Mouse (Mus musculus): ENCODE measurements at regions not wholly inside any gene's neighbourhood (a gene's known extent, or its start where the extent isn't known, plus 50 kb on each side); places are given as distances from the start of the nearest gene placed in this dataset.

- CTCF ChIA-PET, result no interaction called here
Observed at GRCm38 (mm10) chr14:115004733-115005405, 87.1 kb upstream of the Gpc5 start.

- CTCF ChIA-PET, result no interaction called here
Observed at GRCm38 (mm10) chr14:115010877-115011276, 81.1 kb upstream of the Gpc5 start.

DNA sequence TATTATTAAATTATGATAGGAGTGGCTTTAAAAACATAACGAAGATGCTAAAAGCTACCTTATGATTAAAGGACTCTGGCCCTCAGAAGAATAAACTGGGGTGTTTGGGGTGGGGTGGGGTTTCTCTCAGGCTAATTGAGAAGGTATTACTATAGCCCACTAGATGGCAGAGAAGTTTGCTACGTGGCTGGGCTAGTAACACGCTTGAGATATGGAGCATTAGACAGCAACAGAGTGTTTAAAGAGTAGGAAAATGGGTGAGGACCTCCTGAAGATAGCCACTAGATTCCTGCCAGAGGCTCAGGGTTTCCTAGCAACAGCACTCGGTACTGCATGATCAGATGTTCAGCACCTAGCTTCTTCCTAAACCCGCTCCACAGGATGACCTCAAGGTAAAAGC, 76.7 kb upstream of the Gpc5 start:
- CTCF ChIA-PET, result no interaction called here

DNA sequence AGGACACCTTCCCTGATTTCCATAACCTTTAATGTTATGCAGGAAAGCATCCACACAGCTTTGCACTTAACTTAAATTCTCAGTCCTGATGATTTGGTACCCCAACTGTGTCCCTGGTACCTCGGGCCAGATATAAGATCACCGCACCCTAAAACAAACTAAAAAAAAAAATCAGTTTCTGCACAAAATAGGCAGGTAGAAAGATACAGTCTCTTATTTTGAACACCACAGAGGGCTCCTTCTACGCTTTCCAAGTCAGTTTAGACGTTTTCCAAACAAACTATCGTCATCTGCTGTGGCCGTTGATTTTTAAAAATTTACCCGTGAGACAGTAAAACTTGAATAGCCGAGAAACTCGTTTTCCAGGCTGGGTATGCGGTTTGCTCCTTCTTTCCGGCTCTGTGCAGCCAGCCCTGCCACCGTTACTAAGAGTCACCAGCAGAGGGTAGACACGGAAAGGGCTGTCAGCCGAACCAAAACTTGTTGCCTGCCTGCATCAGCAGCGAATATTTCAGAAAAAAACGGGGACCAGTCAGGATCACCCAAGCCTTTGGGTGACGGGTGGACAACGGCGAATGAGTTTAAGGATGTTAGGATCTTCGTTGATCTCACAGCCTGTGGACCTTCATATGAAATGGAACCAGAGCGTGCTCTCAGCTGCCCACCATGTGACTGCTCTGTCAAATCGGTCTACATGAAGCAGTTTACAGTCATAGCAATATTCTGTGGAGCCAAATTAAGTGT, 74.4 kb upstream of the Gpc5 start:
- CTCF ChIA-PET, result no interaction called here

DNA sequence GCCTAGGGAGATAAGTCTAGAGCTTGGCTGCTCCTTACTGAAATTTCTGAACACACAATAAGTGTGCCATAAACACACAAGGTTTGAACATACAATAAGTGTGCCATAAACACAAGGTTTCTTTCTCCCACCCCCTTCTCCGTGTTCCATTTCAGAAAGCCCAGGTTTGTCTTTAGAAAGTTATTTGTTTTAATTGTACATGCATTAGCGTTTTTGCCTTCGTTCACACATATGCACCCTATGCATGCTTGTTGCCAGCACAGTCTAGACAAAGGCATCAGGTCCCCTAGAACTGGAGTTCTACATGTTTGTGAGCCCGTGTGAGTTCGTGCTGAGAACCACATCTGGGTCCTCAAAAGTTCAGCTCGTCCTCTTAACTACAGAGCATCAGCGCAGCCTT, 64.0 kb upstream of the Gpc5 start:
- CTCF ChIA-PET, result interaction anchor here (0.7 kb wide), 1 partner anchor 12 kb away, joined by 4 read pairs; no protein-coding TSS in a partner anchor

DNA sequence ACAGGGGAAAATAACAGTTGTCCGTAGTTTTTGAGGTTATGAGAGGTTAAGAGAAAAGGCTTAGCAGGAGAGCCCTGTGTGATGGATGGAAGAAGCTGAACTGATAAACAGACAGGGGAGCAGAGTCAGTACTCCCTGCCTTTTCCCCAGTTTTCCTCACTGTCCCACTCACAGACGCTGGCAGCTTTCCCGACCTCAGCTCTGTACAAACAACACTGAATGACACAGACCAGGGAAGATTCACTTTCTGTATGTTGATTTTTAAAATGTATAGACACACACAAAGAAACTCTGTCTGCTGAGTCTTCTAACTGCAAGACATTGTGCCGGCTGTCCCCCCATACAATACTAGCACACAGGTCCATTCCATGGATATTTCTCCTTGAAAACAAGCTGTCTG, 60.3 kb upstream of the Gpc5 start:
- CTCF ChIA-PET, result no interaction called here

GRCm38 (mm10) chr14:115033375-115033969, 58.5 kb upstream of the Gpc5 start:
- CTCF ChIA-PET, result no interaction called here

GRCm38 (mm10) chr14:115034718-115035437, 57.1 kb upstream of the Gpc5 start:
- CTCF ChIA-PET, result no interaction called here

DNA sequence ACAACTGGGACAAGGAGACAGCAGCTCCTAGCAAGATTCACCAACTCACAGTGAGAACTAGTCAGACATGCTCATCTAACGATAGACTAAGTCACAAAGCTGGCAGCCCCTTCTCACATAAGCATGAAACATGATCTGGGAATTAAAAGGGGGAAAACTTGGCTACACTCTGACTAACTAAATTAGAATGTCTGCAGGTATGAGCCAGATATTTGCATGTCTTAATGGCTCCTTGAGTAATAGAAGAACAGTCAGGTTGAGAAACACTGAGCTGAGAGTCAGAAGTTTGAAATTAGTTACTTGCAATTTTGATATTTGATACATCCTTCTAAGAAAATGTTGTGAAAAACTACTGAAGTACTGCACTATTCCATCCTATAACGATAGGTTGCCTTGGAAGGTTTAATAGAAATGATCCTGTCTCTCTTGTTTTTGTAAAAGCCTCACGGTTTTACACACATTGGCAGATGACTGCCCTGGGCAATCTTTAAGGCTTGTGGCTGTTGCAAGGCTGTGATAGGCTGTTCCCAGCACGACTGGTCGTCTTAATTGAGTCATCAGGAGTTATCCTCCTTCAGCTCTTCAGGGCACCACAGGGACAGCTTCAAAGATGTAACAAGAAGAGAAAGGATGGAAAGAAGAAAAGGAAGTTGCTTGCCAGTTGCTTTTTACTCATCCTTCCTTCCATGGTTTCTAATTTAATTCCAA, 54.8 kb upstream of the Gpc5 start:
- CTCF ChIA-PET, result no interaction called here

GRCm38 (mm10) chr14:115038788-115039187, 53.2 kb upstream of the Gpc5 start:
- CTCF ChIA-PET, result no interaction called here

DNA sequence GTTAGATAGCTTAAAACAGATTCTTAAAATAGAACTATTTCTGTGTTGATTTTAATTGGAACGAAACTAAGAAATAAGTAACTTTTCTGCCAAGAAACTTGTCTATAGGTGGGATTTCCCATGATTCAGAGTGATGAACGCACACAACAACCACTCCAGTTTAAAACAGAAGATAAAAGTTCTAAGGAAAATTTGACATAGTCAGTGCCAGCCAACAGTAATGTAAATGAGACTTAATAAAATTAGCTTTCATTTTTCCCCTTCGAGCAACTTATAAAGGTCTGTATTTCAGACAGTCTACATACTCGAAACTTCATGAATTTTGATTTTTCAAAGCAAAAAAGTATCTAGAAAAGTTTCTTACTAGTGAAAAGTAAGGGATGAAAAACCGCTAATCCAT, 52.5 kb upstream of the Gpc5 start:
- CTCF ChIA-PET, result interaction anchor here (1.0 kb wide), 1 partner anchor 12 kb away, joined by 4 read pairs; no protein-coding TSS in a partner anchor

GRCm38 (mm10) chr14:115040091-115040571, 51.9 kb upstream of the Gpc5 start:
- CTCF ChIA-PET, result interaction anchor here (0.8 to 1.0 kb wide), 2 partner anchors 13 to 40 kb away, joined by 3 to 4 read pairs; no protein-coding TSS in a partner anchor

GRCm38 (mm10) chr14:115040578-115041206, 51.3 kb upstream of the Gpc5 start:
- CTCF ChIA-PET, result interaction anchor here (0.8 to 1.0 kb wide), 2 partner anchors 13 to 41 kb away, joined by 3 to 4 read pairs; no protein-coding TSS in a partner anchor

- CTCF ChIA-PET, result no interaction called here
Observed at GRCm38 (mm10) chr14:115041336-115042054, 50.5 kb upstream of the Gpc5 start.

GRCm38 (mm10) chr14:115042055-115042564, 49.9 kb upstream of the Gpc5 start:
- CTCF ChIA-PET, result no interaction called here

Measured in spleen, embryonic (tissue).